Mouse (Mus musculus): Measurements from ENCODE around the gene Gm20441.

DNA sequence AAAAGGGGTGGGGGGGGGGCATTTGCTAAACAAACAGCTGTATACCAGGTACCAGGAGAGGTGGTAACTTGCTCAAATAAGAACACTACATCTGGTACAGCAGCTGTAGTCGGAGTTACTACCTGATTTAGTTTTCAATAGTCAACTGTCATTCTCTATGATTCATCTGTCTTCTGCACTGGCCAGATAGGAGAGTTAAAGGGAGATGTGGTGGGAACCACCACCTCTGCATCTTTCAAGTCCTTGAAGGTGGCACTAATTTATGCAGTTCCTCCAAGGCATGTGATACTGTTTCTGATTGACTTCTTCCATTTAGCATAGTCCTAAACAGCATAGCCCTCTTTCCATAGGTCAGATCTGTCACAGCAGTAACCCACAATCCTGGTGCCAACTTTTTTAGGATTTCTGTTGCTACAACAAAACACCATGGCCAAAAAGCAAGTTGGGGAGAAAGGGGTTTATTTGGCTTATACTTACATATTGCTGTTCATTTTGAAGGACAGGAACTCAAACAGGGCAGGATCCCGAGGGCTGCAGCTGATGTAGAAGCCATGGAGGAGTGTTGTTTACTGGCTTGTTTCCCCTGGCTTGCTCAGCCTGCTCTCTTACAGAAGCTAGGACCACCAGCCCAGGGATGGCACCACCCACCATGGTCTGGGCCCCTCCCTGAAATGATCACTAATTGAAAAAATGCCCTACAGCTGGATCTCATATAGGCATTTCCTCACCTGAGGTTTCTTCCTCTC lies 48.9 kb upstream of the Gm20441 start:
- TF ChIP-seq POLR2A (IDR thresholded peaks at IDR 0.05; ENCODE audit: control insufficient read depth, extremely low read depth, insufficient read depth, low read length, poor library complexity), result no peak
- no peak for TF ChIP-seq CTCF (IDR thresholded peaks at IDR 0.05; ENCODE audit: borderline replicate concordance, control insufficient read depth, extremely low read depth, insufficient read depth, low read length, poor library complexity)

All from thymus, adult 2 months (tissue).